Mouse (Mus musculus) MEL (cell line): ENCODE results near the gene Cfap100. TPM values are rescaled to one million over a fixed set of nuclear protein-coding genes. Genes with fewer than 3 reads are reported as not detected.

ENCODE experiments used
- DNase-seq: peaks from one replicate; pipeline ENCODE4 v3.0.0; 2011; ENCODE audit warnings: low read depth, low spot score
- H3K27ac ChIP-seq: 2 replicates; pipeline ENCODE4 v1.5.1; 2012; ENCODE audit warnings: low read depth, mild to moderate bottlenecking, control low read depth, low read length, moderate library complexity; ENCODE audit not compliant: control insufficient read depth
- H3K27me3 ChIP-seq, 2 experiments: fragments of 150-350 bp in 1 of 2; sonication (generic) in 1 of 2; 2 replicates each; pipeline ENCODE4 v1.6.1; 2012; ENCODE audit warnings: low read length in 2 of 2, mild to moderate bottlenecking in 2 of 2, improper control_type of control experiment in 1 of 2, moderate library complexity in 1 of 2; ENCODE audit not compliant: insufficient read depth in 2 of 2, control insufficient read depth in 1 of 2
- H3K36me3 ChIP-seq, 2 experiments: 2 replicates each; pipeline ENCODE4 v1.6.1; 2012 to 2014; ENCODE audit warnings: low read length in 2 of 2, improper control_type of control experiment in 1 of 2, inconsistent platforms in 1 of 2, mild to moderate bottlenecking in 1 of 2; ENCODE audit not compliant: insufficient read depth in 2 of 2, control insufficient read depth in 1 of 2
- H3K4me1 ChIP-seq, 2 experiments: fragments of 150-350 bp in 1 of 2; sonication (generic) in 1 of 2; 2 replicates each; pipeline ENCODE4 v1.6.1; 2012; ENCODE audit warnings: low read length in 2 of 2, improper control_type of control experiment in 1 of 2, mild to moderate bottlenecking in 1 of 2; ENCODE audit not compliant: insufficient read depth in 2 of 2, control insufficient read depth in 1 of 2
- H3K4me3 ChIP-seq, 2 experiments: fragments of 150-350 bp in 1 of 2; sonication (generic) in 1 of 2; 2 replicates each; pipeline ENCODE4 v1.5.1; 2012; ENCODE audit warnings: low read depth in 2 of 2, low read length in 2 of 2, mild to moderate bottlenecking in 2 of 2, moderate library complexity in 2 of 2, control low read depth in 1 of 2, improper control_type of control experiment in 1 of 2; ENCODE audit not compliant: control insufficient read depth in 1 of 2, insufficient read depth in 1 of 2
- H3K79me2 ChIP-seq: 2 replicates; pipeline ENCODE4 v1.6.1; 2012; ENCODE audit warnings: mild to moderate bottlenecking, low read length, moderate library complexity; ENCODE audit not compliant: control insufficient read depth, poor library complexity, insufficient read depth
- H3K9ac ChIP-seq: 2 replicates; pipeline ENCODE4 v1.6.1; 2012; ENCODE audit warnings: low read depth, mild to moderate bottlenecking, control low read depth, low read length, moderate library complexity; ENCODE audit not compliant: control insufficient read depth, poor library complexity, severe bottlenecking
- H3K9me3 ChIP-seq: fragments of 150-350 bp; sonication (generic); replicated peaks from 2 replicates; pipeline ENCODE4 v1.6.1; 2012; ENCODE audit warnings: mild to moderate bottlenecking, low read length, improper control_type of control experiment, moderate library complexity; ENCODE audit not compliant: insufficient read depth
- BHLHE40 ChIP-seq: IDR thresholded peaks from 2 replicates; pipeline ENCODE4 v1.6.1; 2012; ENCODE audit warnings: low read depth, mild to moderate bottlenecking, inconsistent platforms, low read length, improper control_type of control experiment, borderline replicate concordance
- CHD1 ChIP-seq: IDR thresholded peaks from 2 replicates; pipeline ENCODE4 v1.6.1; 2012; ENCODE audit warnings: low read depth, mild to moderate bottlenecking, inconsistent platforms, low read length, improper control_type of control experiment
- CTCF ChIP-seq, 3 experiments: IDR thresholded peaks in 2 of 3; conservative IDR thresholded peaks in 1 of 3; 2 replicates each; pipeline ENCODE4 v1.5.1; 2011 to 2012; ENCODE audit warnings: low read length in 3 of 3, low read depth in 2 of 3, mild to moderate bottlenecking in 2 of 3, improper control_type of control experiment in 1 of 3, inconsistent platforms in 1 of 3, mixed read lengths in 1 of 3, moderate library complexity in 1 of 3; ENCODE audit not compliant: control insufficient read depth in 1 of 3, insufficient read depth in 1 of 3, poor library complexity in 1 of 3, severe bottlenecking in 1 of 3
- ELF1 ChIP-seq: IDR thresholded peaks from 2 replicates; pipeline ENCODE4 v1.6.1; 2014; ENCODE audit warnings: low read depth, mild to moderate bottlenecking, inconsistent platforms, low read length, improper control_type of control experiment, moderate library complexity
- EP300 ChIP-seq, 2 experiments: IDR thresholded peaks; 2 replicates each; pipeline ENCODE4 v1.6.1; 2011; ENCODE audit warnings: improper control_type of control experiment in 2 of 2, low read length in 2 of 2, low read depth in 1 of 2, mild to moderate bottlenecking in 1 of 2
- HCFC1 ChIP-seq: IDR thresholded peaks from 2 replicates; pipeline ENCODE4 v1.6.1; 2012; ENCODE audit warnings: low read depth, mild to moderate bottlenecking, inconsistent platforms, low read length, improper control_type of control experiment, moderate library complexity
- JUND ChIP-seq: IDR thresholded peaks from 2 replicates; pipeline ENCODE4 v1.6.1; 2011; ENCODE audit warnings: low read depth, mild to moderate bottlenecking, improper control_type of control experiment, low read length
- KAT2A ChIP-seq: conservative IDR thresholded peaks from 2 replicates; pipeline ENCODE4 v1.6.1; 2012; ENCODE audit warnings: low read depth, low read length, improper control_type of control experiment, inconsistent platforms
- MAFK ChIP-seq: IDR thresholded peaks from 2 replicates; pipeline ENCODE4 v1.6.1; 2011; ENCODE audit warnings: low read depth, mild to moderate bottlenecking, low read length, improper control_type of control experiment, borderline replicate concordance
- MAX ChIP-seq: IDR thresholded peaks from 2 replicates; pipeline ENCODE4 v1.6.1; 2011; ENCODE audit warnings: low read length, improper control_type of control experiment
- MAZ ChIP-seq: IDR thresholded peaks from 2 replicates; pipeline ENCODE4 v1.6.1; 2012; ENCODE audit warnings: low read depth, mild to moderate bottlenecking, inconsistent platforms, low read length, improper control_type of control experiment
- MEF2A ChIP-seq: IDR thresholded peaks from 2 replicates; pipeline ENCODE4 v1.6.1; 2014; ENCODE audit warnings: low read depth, mild to moderate bottlenecking, inconsistent platforms, low read length, improper control_type of control experiment; ENCODE audit not compliant: poor library complexity, insufficient replicate concordance, severe bottlenecking; ENCODE audit errors: extremely low read depth
- MXI1 ChIP-seq: IDR thresholded peaks from 2 replicates; pipeline ENCODE4 v1.6.1; 2011; ENCODE audit warnings: mild to moderate bottlenecking, low read depth, low read length, improper control_type of control experiment
- NELFE ChIP-seq: IDR thresholded peaks from 2 replicates; pipeline ENCODE4 v1.6.1; 2011; ENCODE audit warnings: low read depth, low read length, improper control_type of control experiment
- POLR2AphosphoS2 ChIP-seq: IDR thresholded peaks from 2 replicates; pipeline ENCODE4 v1.6.1; 2011; ENCODE audit warnings: low read length, improper control_type of control experiment
- POLR2AphosphoS5 ChIP-seq: IDR thresholded peaks from 2 replicates; pipeline ENCODE4 v1.6.1; 2012; ENCODE audit warnings: low read depth, borderline replicate concordance, mild to moderate bottlenecking, inconsistent platforms, low read length, moderate library complexity, mixed read lengths
- RAD21 ChIP-seq: IDR thresholded peaks from 2 replicates; pipeline ENCODE4 v1.6.1; 2011; ENCODE audit warnings: mild to moderate bottlenecking, low read depth, low read length, improper control_type of control experiment
- SIN3A ChIP-seq: IDR thresholded peaks from 2 replicates; pipeline ENCODE4 v1.6.1; 2012; ENCODE audit warnings: low read length, improper control_type of control experiment, inconsistent platforms
- SMC3 ChIP-seq: IDR thresholded peaks from 2 replicates; pipeline ENCODE4 v1.6.1; 2011; ENCODE audit warnings: low read depth, low read length, improper control_type of control experiment
- TAL1 ChIP-seq: IDR thresholded peaks from 2 replicates; pipeline ENCODE4 v1.6.1; 2012; ENCODE audit warnings: mild to moderate bottlenecking, inconsistent platforms, low read length, moderate library complexity, mixed read lengths
- TBP ChIP-seq: IDR thresholded peaks from 2 replicates; pipeline ENCODE4 v1.8.0; 2011; ENCODE audit warnings: low read depth, low read length, improper control_type of control experiment
- TCF12 ChIP-seq: IDR thresholded peaks from 2 replicates; pipeline ENCODE4 v1.6.1; 2014; ENCODE audit warnings: low read depth, mild to moderate bottlenecking, inconsistent platforms, low read length, improper control_type of control experiment, moderate library complexity
- UBTF ChIP-seq: IDR thresholded peaks from 2 replicates; pipeline ENCODE4 v1.6.1; 2012; ENCODE audit warnings: low read depth, mild to moderate bottlenecking, inconsistent platforms, low read length, improper control_type of control experiment, moderate library complexity, borderline replicate concordance; ENCODE audit not compliant: insufficient read depth
- ZC3H11A ChIP-seq: IDR thresholded peaks from 2 replicates; pipeline ENCODE4 v1.6.1; 2012; ENCODE audit warnings: low read depth, mild to moderate bottlenecking, inconsistent platforms, low read length, improper control_type of control experiment
- ZKSCAN1 ChIP-seq: IDR thresholded peaks from 2 replicates; pipeline ENCODE4 v1.6.1; 2012; ENCODE audit warnings: low read depth, mild to moderate bottlenecking, inconsistent platforms, low read length, improper control_type of control experiment, moderate library complexity
- ZMIZ1 ChIP-seq: IDR thresholded peaks from 2 replicates; pipeline ENCODE4 v1.6.1; 2012; ENCODE audit warnings: low read depth, mild to moderate bottlenecking, inconsistent platforms, low read length, improper control_type of control experiment, moderate library complexity
- polyA plus RNA-seq, 2 experiments: library from polyadenylated mRNA; stranded (reverse) in 1 of 2; unstranded in 1 of 2; fragments of >175 nt in 1 of 2; fragments of >200 nt in 1 of 2; gene quantifications; 2 replicates each; pipeline versions ENCODE4 v1.2.1 to v1.2.4; 2012; ENCODE audit warnings: low replicate concordance in 2 of 2, low read depth in 1 of 2; ENCODE audit not compliant: insufficient read length in 2 of 2, insufficient read depth in 1 of 2, missing spikeins in 1 of 2
- total RNA-seq: library from RNA; depleted of rRNA; stranded (reverse); fragments of 300-350 nt; gene quantifications from 2 replicates; pipeline ENCODE4 v1.2.3, GENCODE M21; 2012

The Cfap100 gene
- total and polyA plus RNA-seq, 3 experiments = 0.19 TPM; not detected in 2

- TF ChIP-seq TAL1 (no peak), TCF12 (no peak), SIN3A (no peak), RAD21 (no peak), KAT2A (no peak), EP300 (IDR thresholded peaks at IDR 0.05; ENCODE audit: low read depth in 1 of 2, low read length in 2 of 2) (no peak), POLR2AphosphoS5 (no peak), BHLHE40 (no peak), MAX (no peak), MAFK (no peak), NELFE (no peak), TBP (no peak), ELF1 (no peak)
- no peak overlapping the region for H3K9ac ChIP-seq
- H3K4me3 ChIP-seq = no peak overlapping the region
- H3K27me3 ChIP-seq = peaks cover 1 to 2% of the 10 kb centered on the region in 2 experiments; a peak in 2 of 4 replicates
- no peak for DNase-seq
- no peaks in the 10 kb centered on the region for H3K36me3 ChIP-seq
- no peaks in the 10 kb centered on the region for H3K9me3 ChIP-seq
- H3K79me2 ChIP-seq = no peaks in the 10 kb centered on the region
- H3K4me1 ChIP-seq = no peaks in the 10 kb centered on the region
- no peak overlapping the region for H3K27ac ChIP-seq
Observed at GRCm38 (mm10) chr6:90450697-90451096, 22.1 kb upstream of the Cfap100 start.

GRCm38 (mm10) chr6:90450179-90450578 lies 21.6 kb upstream of the Cfap100 start:
- no peaks in the 10 kb centered on the region for H3K36me3 ChIP-seq
- H3K4me3 ChIP-seq = no peak overlapping the region
- H3K9ac ChIP-seq = no peak overlapping the region
- peaks cover 1 to 2% of the 10 kb centered on the region in 2 experiments; a peak in 2 of 4 replicates for H3K27me3 ChIP-seq
- peak; percentile 44 to 64 (median 56) for TF ChIP-seq CTCF (IDR thresholded peaks at IDR 0.05 in 2 of 3, conservative IDR thresholded peaks at IDR 0.05 in 1 of 3; ENCODE audit: control insufficient read depth in 1 of 3, insufficient read depth in 1 of 3, low read depth in 2 of 3, low read length in 3 of 3, poor library complexity in 1 of 3, severe bottlenecking in 1 of 3)
- TF ChIP-seq SMC3 = peak; percentile 47
- no peak for TF ChIP-seq ELF1
- peak; percentile 20 for TF ChIP-seq RAD21
- no peak for TF ChIP-seq BHLHE40
- peak; percentile 20 for DNase-seq
- H3K79me2 ChIP-seq = no peaks in the 10 kb centered on the region
- no peaks in the 10 kb centered on the region for H3K9me3 ChIP-seq
- no peak overlapping the region for H3K27ac ChIP-seq
- no peaks in the 10 kb centered on the region for H3K4me1 ChIP-seq

GRCm38 (mm10) chr6:90446883-90447282 lies 18.3 kb upstream of the Cfap100 start:
- Histone ChIP-seq H3K36me3 (no peaks in the 10 kb centered on the region), H3K4me1 (no peaks in the 10 kb centered on the region), H3K9me3 (no peaks in the 10 kb centered on the region), H3K79me2 (no peaks in the 10 kb centered on the region), H3K27ac (no peak overlapping the region), H3K27me3 (no peaks in the 10 kb centered on the region; a peak in 1 of 4 replicates), H3K4me3 (no peak overlapping the region), H3K9ac (no peak overlapping the region)
- DNase-seq = no peak
- no peak for TF ChIP-seq ZC3H11A
- no peak for TF ChIP-seq ELF1
- TF ChIP-seq POLR2AphosphoS2 = no peak
- no peak for TF ChIP-seq EP300 (IDR thresholded peaks at IDR 0.05; ENCODE audit: low read depth in 1 of 2, low read length in 2 of 2)
- no peak for TF ChIP-seq NELFE
- TF ChIP-seq MAX = no peak
- TF ChIP-seq MXI1 = no peak
- no peak for TF ChIP-seq UBTF
- TF ChIP-seq JUND = no peak
- no peak for TF ChIP-seq MAZ
- no peak for TF ChIP-seq ZKSCAN1
- no peak for TF ChIP-seq CTCF (IDR thresholded peaks at IDR 0.05 in 2 of 3, conservative IDR thresholded peaks at IDR 0.05 in 1 of 3; ENCODE audit: control insufficient read depth in 1 of 3, insufficient read depth in 1 of 3, low read depth in 2 of 3, low read length in 3 of 3, poor library complexity in 1 of 3, severe bottlenecking in 1 of 3)
- no peak for TF ChIP-seq MEF2A
- TF ChIP-seq HCFC1 = no peak
- TF ChIP-seq ZMIZ1 = no peak
- TF ChIP-seq SIN3A = no peak
- TF ChIP-seq CHD1 = no peak
